Mouse (Mus musculus) limb, embryonic 12.5 days (tissue): ENCODE measurements around the gene Fgfr2. TPM values are rescaled to one million over a fixed set of nuclear protein-coding genes. Genes with fewer than 3 reads are reported as not detected.
A peak's percentile ranks its signal among the peaks of the same experiment; 100 is the strongest.

Experiments
- ATAC-seq: fragments of 200-750 bp; cut with Nextera tagmentation; 2 replicates; pipeline ENCODE4 v1.8.0; 2017; ENCODE audit warnings: low read depth, moderate TSS enrichment; ENCODE audit not compliant: insufficient number of reproducible peaks, insufficient read depth, low FRiP score, low TSS enrichment
- H3K27ac ChIP-seq: fragments of 300-500 bp; sonication (generic); 2 replicates; pipeline ENCODE4 v1.5.1; 2016; ENCODE audit warnings: mild to moderate bottlenecking, moderate library complexity
- H3K27me3 ChIP-seq: fragments of 300-500 bp; sonication (generic); 2 replicates; pipeline ENCODE4 v1.6.1; 2016; ENCODE audit warnings: mild to moderate bottlenecking, moderate library complexity
- H3K36me3 ChIP-seq: fragments of 300-500 bp; sonication (generic); 2 replicates; pipeline ENCODE4 v1.6.1; 2016; ENCODE audit warnings: mild to moderate bottlenecking, moderate library complexity
- H3K4me1 ChIP-seq: fragments of 300-500 bp; sonication (generic); replicated peaks from 2 replicates; pipeline ENCODE4 v1.6.1; 2016
- H3K4me2 ChIP-seq: fragments of 300-500 bp; sonication (generic); 2 replicates; pipeline ENCODE4 v1.6.1; 2016; ENCODE audit warnings: mild to moderate bottlenecking, moderate library complexity
- H3K4me3 ChIP-seq: fragments of 300-500 bp; sonication (generic); replicated peaks from 2 replicates; pipeline ENCODE4 v1.5.1; 2016; ENCODE audit warnings: mild to moderate bottlenecking
- H3K9ac ChIP-seq: fragments of 300-500 bp; sonication (generic); replicated peaks from 2 replicates; pipeline ENCODE4 v1.6.1; 2016; ENCODE audit warnings: mild to moderate bottlenecking, moderate library complexity
- H3K9me3 ChIP-seq: fragments of 300-500 bp; sonication (generic); 2 replicates; pipeline ENCODE4 v1.6.1; 2016; ENCODE audit warnings: mild to moderate bottlenecking, moderate library complexity
- WGBS: fragments of 180-500 bp; shearing (Covaris S2); methylation state at CpG from one replicate; pipeline ENCODE4 v1.1.7; 2016; 5-methylcytosine and 5-hydroxymethylcytosine counted together
- polyA plus RNA-seq: library from polyadenylated mRNA; unstranded; fragments of >200 nt; fragmentation: Nextera tagmentation; extraction: Ambion mirVana; gene quantifications from 2 replicates; pipeline ENCODE4 v1.2.1, GENCODE M21; 2016

The Fgfr2 gene
- polyA plus RNA-seq, 1 experiment from 2014 or later: 112 TPM

- no peak for ATAC-seq
- WGBS: 88% methylated on average over 1 of the region's 1 CpGs
- no peak overlapping the region for H3K27ac ChIP-seq
Observed at GRCm38 (mm10) chr7:131830261-131830660, 1292.9 kb downstream of the Fgfr2 start.

GRCm38 (mm10) chr7:131826811-131827210 lies 1296.3 kb downstream of the Fgfr2 start:
- no peaks in the 10 kb centered on the region for H3K9me3 ChIP-seq
- H3K9ac ChIP-seq: no peak overlapping the region
- H3K4me2 ChIP-seq: no peak overlapping the region
- no peaks in the 10 kb centered on the region for H3K36me3 ChIP-seq
- WGBS: 84% methylated on average over 5 of the region's 5 CpGs
- H3K4me3 ChIP-seq: no peak overlapping the region
- H3K27me3 ChIP-seq: 0 out of 2 replicates have a peak, but pooled peaks cover 8% of the 10 kb centered on the region
- no peaks in the 10 kb centered on the region for H3K4me1 ChIP-seq
- no peak for ATAC-seq
- H3K27ac ChIP-seq: no peak overlapping the region

More at GRCm38 (mm10) chr7:131830261-131830660, 1292.9 kb downstream of the Fgfr2 start:
- Histone ChIP-seq H3K36me3 (no peaks in the 10 kb centered on the region), H3K27me3 (0 out of 2 replicates have a peak, but pooled peaks cover 3% of the 10 kb centered on the region), H3K9me3 (no peaks in the 10 kb centered on the region), H3K9ac (no peak overlapping the region), H3K4me1 (no peaks in the 10 kb centered on the region), H3K4me3 (no peak overlapping the region), H3K4me2 (no peak overlapping the region)

- H3K4me1 ChIP-seq: peaks cover 5% of the 10 kb centered on the region; the same call in 1 of the 2 replicates
- whole genome bisulfite sequencing: 81% methylated on average over 6 of the region's 6 CpGs
- no peak overlapping the region for H3K4me2 ChIP-seq
- no peak for ATAC-seq
- H3K27me3 ChIP-seq: peaks cover 13% of the 10 kb centered on the region; the same call in 1 of the 2 replicates
- no peak overlapping the region for H3K9ac ChIP-seq
- no peaks in the 10 kb centered on the region for H3K36me3 ChIP-seq
- no peak overlapping the region for H3K4me3 ChIP-seq
- H3K27ac ChIP-seq: no peak overlapping the region
- H3K9me3 ChIP-seq: no peaks in the 10 kb centered on the region
Observed at GRCm38 (mm10) chr7:131817976-131818375, 1305.2 kb downstream of the Fgfr2 start.

- Histone ChIP-seq H3K4me2 (no peak overlapping the region), H3K36me3 (no peaks in the 10 kb centered on the region), H3K4me3 (no peak overlapping the region), H3K9me3 (no peaks in the 10 kb centered on the region), H3K4me1 (peaks cover 5% of the 10 kb centered on the region; the same call in 1 of the 2 replicates), H3K9ac (no peak overlapping the region), H3K27ac (no peak overlapping the region), H3K27me3 (peaks cover 13% of the 10 kb centered on the region; the same call in 1 of the 2 replicates)
- ATAC-seq: no peak
- WGBS: 76% methylated on average over 2 of the region's 2 CpGs
Observed at GRCm38 (mm10) chr7:131816641-131817040, 1306.5 kb downstream of the Fgfr2 start.

GRCm38 (mm10) chr7:131812116-131812515 lies 1311.0 kb downstream of the Fgfr2 start:
- no peak overlapping the region for H3K27ac ChIP-seq
- no peak for ATAC-seq
- no peaks in the 10 kb centered on the region for H3K4me1 ChIP-seq
- WGBS: 83% methylated on average over 6 of the region's 6 CpGs
- no peak overlapping the region for H3K4me3 ChIP-seq
- peaks cover 6% of the 10 kb centered on the region; the same call in 1 of the 2 replicates for H3K27me3 ChIP-seq
- H3K9ac ChIP-seq: no peak overlapping the region
- H3K9me3 ChIP-seq: no peaks in the 10 kb centered on the region
- no peak overlapping the region for H3K4me2 ChIP-seq
- no peaks in the 10 kb centered on the region for H3K36me3 ChIP-seq

GRCm38 (mm10) chr7:131810916-131811315 lies 1312.2 kb downstream of the Fgfr2 start:
- Histone ChIP-seq H3K9ac (no peak overlapping the region), H3K4me3 (no peak overlapping the region), H3K27ac (no peak overlapping the region), H3K27me3 (peaks cover 4% of the 10 kb centered on the region; the same call in 1 of the 2 replicates), H3K4me1 (no peaks in the 10 kb centered on the region), H3K36me3 (no peaks in the 10 kb centered on the region), H3K9me3 (no peaks in the 10 kb centered on the region), H3K4me2 (no peak overlapping the region)
- no peak for ATAC-seq
- WGBS: 62% methylated on average over 4 of the region's 4 CpGs

GRCm38 (mm10) chr7:131809584-131810181 lies 1313.5 kb downstream of the Fgfr2 start:
- H3K27ac ChIP-seq: no peak overlapping the region
- no peaks in the 10 kb centered on the region for H3K4me1 ChIP-seq
- no peaks in the 10 kb centered on the region for H3K9me3 ChIP-seq
- H3K36me3 ChIP-seq: no peaks in the 10 kb centered on the region
- H3K4me3 ChIP-seq: no peak overlapping the region
- no peak overlapping the region for H3K4me2 ChIP-seq
- no peak overlapping the region for H3K9ac ChIP-seq
- 29% methylated on average over 5 of the region's 5 CpGs for WGBS
- no peaks in the 10 kb centered on the region; the same call in 1 of the 2 replicates for H3K27me3 ChIP-seq
- no peak for ATAC-seq

GRCm38 (mm10) chr7:131807257-131807656 lies 1315.9 kb downstream of the Fgfr2 start:
- Histone ChIP-seq H3K4me2 (no peak overlapping the region), H3K27ac (no peak overlapping the region), H3K27me3 (peaks cover 1% of the 10 kb centered on the region; the same call in 1 of the 2 replicates), H3K9ac (no peak overlapping the region), H3K4me3 (no peak overlapping the region), H3K9me3 (no peaks in the 10 kb centered on the region), H3K4me1 (no peaks in the 10 kb centered on the region), H3K36me3 (no peaks in the 10 kb centered on the region)
- ATAC-seq: no peak
- WGBS: 26% methylated on average over 2 of the region's 2 CpGs

- Histone ChIP-seq H3K4me3 (no peak overlapping the region), H3K4me1 (peaks cover 10% of the 10 kb centered on the region), H3K27me3 (peaks cover 13% of the 10 kb centered on the region), H3K9me3 (no peaks in the 10 kb centered on the region), H3K27ac (no peak overlapping the region), H3K9ac (no peak overlapping the region), H3K4me2 (no peak overlapping the region), H3K36me3 (no peaks in the 10 kb centered on the region)
- 76% methylated on average over 9 of the region's 9 CpGs for WGBS
- ATAC-seq: no peak
Observed at GRCm38 (mm10) chr7:131805525-131806202, 1317.5 kb downstream of the Fgfr2 start.

- H3K36me3 ChIP-seq: no peaks in the 10 kb centered on the region
- no peak overlapping the region for H3K4me3 ChIP-seq
- 0 out of 2 replicates have a peak, but pooled peaks have one; percentile 42 for ATAC-seq
- no peaks in the 10 kb centered on the region for H3K9me3 ChIP-seq
- H3K27ac ChIP-seq: no peak overlapping the region
- peaks cover 24% of the 10 kb centered on the region for H3K27me3 ChIP-seq
- peaks cover 13% of the 10 kb centered on the region for H3K4me1 ChIP-seq
- no peak overlapping the region for H3K4me2 ChIP-seq
- H3K9ac ChIP-seq: no peak overlapping the region
- 12% methylated on average over 6 of the region's 6 CpGs for WGBS
Observed at GRCm38 (mm10) chr7:131800416-131801045, 1322.6 kb downstream of the Fgfr2 start.

- no peak for ATAC-seq
- H3K27me3 ChIP-seq: peaks cover 25% of the 10 kb centered on the region
- H3K4me3 ChIP-seq: no peak overlapping the region
- H3K36me3 ChIP-seq: no peaks in the 10 kb centered on the region
- H3K4me2 ChIP-seq: no peak overlapping the region
- no peak overlapping the region for H3K9ac ChIP-seq
- no peaks in the 10 kb centered on the region for H3K9me3 ChIP-seq
- WGBS: 13% methylated on average over 6 of the region's 6 CpGs
- H3K27ac ChIP-seq: no peak overlapping the region
- H3K4me1 ChIP-seq: peaks cover 13% of the 10 kb centered on the region
Observed at GRCm38 (mm10) chr7:131797161-131797560, 1326.0 kb downstream of the Fgfr2 start.
